Mouse (Mus musculus) C2C12 (cell line): Measurements from ENCODE around the gene Zfp493.

ENCODE experiments used
- CEBPB ChIP-seq: IDR thresholded peaks from one replicate; pipeline ENCODE4 v1.6.1; 2011; ENCODE audit warnings: low read depth, mild to moderate bottlenecking, control low read depth, moderate library complexity
- CTCF ChIP-seq: IDR thresholded peaks from one replicate; pipeline ENCODE4 v1.5.1; 2011; ENCODE audit not compliant: control insufficient read depth, insufficient read depth, insufficient read length
- FOSL1 ChIP-seq: IDR thresholded peaks from one replicate; pipeline ENCODE4 v1.8.0; 2011; ENCODE audit warnings: mild to moderate bottlenecking, low read length; ENCODE audit not compliant: poor library complexity, insufficient read depth, severe bottlenecking
- MAX ChIP-seq: IDR thresholded peaks from one replicate; pipeline ENCODE4 v1.6.1; 2011; ENCODE audit warnings: mild to moderate bottlenecking, control low read depth
- MYOD1 ChIP-seq: IDR thresholded peaks from one replicate; pipeline ENCODE4 v1.6.1; 2011; ENCODE audit warnings: low read depth; ENCODE audit not compliant: control insufficient read depth, insufficient read length
- MYOG ChIP-seq: IDR thresholded peaks from one replicate; pipeline ENCODE4 v1.6.1; 2011; ENCODE audit not compliant: control insufficient read depth, insufficient read length; ENCODE audit errors: extremely low read depth
- USF1 ChIP-seq: IDR thresholded peaks from one replicate; pipeline ENCODE4 v1.6.1; 2011; ENCODE audit warnings: low read depth, mild to moderate bottlenecking, control low read depth, moderate library complexity

- TF ChIP-seq CTCF (no peak), USF1 (no peak), MAX (no peak), CEBPB (no peak), MYOD1 (no peak), MYOG (no peak), FOSL1 (no peak)
Measured at GRCm38 (mm10) chr13:67743896-67744295, 35.6 kb upstream of the Zfp493 start.
